Mouse (Mus musculus): ENCODE measurements around the gene Astn2.

DNA sequence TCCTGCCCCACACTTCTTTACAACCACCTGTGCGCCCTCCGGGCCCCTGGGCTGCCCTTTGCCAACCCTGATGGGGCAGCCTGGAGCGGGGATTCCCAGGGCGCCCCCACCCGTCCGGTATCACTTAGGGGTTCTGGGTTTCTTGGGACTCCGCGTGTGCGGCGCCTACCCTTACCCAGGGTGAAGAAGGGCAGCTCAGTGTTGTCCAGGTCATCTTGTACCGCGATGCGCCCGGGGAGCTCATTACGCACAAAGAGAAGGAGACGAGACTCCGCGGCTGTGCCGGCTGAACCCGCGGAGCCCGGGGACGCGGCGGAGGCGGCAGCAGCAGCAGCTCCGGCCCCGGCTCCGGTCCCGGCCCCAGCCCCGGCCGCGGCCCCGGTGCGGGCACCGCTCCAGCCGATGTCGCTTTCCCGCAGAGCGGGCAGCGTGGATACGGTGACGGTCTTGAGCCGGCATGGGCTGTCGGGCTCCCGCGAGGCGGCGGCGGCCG, 657 bp downstream of the Astn2 start:
- TF ChIP-seq CTCF (IDR thresholded peaks at IDR 0.05; ENCODE audit: insufficient read depth, low read depth, low read length) (no peak), POLR2A (IDR thresholded peaks at IDR 0.05; ENCODE audit: insufficient read depth, low read depth, low read length) (no peak)
